Mouse (Mus musculus): ENCODE measurements around the gene Prkg1.

DNA sequence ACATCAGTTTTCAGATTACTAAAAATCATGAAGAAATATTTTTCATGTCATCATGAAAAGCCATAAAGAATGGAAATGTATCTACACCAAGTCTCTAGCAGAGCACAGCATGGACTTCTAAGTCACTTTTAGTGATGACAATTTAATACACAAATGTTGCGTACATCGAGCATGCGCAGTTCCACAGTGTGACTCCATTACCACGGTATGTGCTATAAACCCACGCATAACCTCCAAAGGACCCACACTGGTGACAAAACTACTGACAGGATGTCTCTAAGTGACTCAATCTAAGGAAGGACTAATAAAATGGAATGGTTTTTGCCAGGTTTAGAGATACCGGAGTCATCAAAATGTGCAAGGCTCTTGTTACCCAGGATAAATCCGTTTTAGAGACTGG is 480.7 kb downstream of the Prkg1 start:
- no peak for TF ChIP-seq POLR2A (IDR thresholded peaks at IDR 0.05; ENCODE audit: low read depth, low read length)
- no peak for TF ChIP-seq CTCF (IDR thresholded peaks at IDR 0.05; ENCODE audit: borderline replicate concordance, insufficient read depth, low read length)
